Mouse (Mus musculus) intestine, embryonic 16.5 days (tissue): ENCODE data around the gene 1110032F04Rik. TPM values are rescaled to one million over a fixed set of nuclear protein-coding genes. Genes with fewer than 3 reads are reported as not detected.

Experiments
- ATAC-seq: fragments of 200-750 bp; cut with Nextera tagmentation; 2 replicates; pipeline ENCODE4 v1.8.0; 2017; ENCODE audit warnings: moderate TSS enrichment, moderate library complexity
- H3K27ac ChIP-seq: fragments of 300-500 bp; sonication (generic); 2 replicates; pipeline ENCODE4 v1.5.1; 2014; ENCODE audit warnings: mild to moderate bottlenecking, low read length
- H3K27me3 ChIP-seq: fragments of 300-500 bp; sonication (generic); replicated peaks from 2 replicates; pipeline ENCODE4 v1.6.1; 2014; ENCODE audit warnings: low read length, control low read depth, mixed read lengths; ENCODE audit not compliant: control insufficient read depth, insufficient read depth
- H3K36me3 ChIP-seq: fragments of 300-500 bp; sonication (generic); 2 replicates; pipeline ENCODE4 v1.6.1; 2014; ENCODE audit warnings: low read length, control low read depth; ENCODE audit not compliant: control insufficient read depth, insufficient read depth
- H3K4me1 ChIP-seq: fragments of 300-500 bp; sonication (generic); 2 replicates; pipeline ENCODE4 v1.6.1; 2014; ENCODE audit warnings: low read length, control low read depth, mixed read lengths; ENCODE audit not compliant: control insufficient read depth, insufficient read depth
- H3K4me2 ChIP-seq: fragments of 300-500 bp; sonication (generic); 2 replicates; pipeline ENCODE4 v1.6.1; 2014; ENCODE audit warnings: low read depth, low read length, control low read depth
- H3K4me3 ChIP-seq: fragments of 300-500 bp; sonication (generic); 2 replicates; pipeline ENCODE4 v1.5.1; 2014; ENCODE audit warnings: mild to moderate bottlenecking, low read length
- H3K9ac ChIP-seq: fragments of 300-500 bp; sonication (generic); 2 replicates; pipeline ENCODE4 v1.6.1; 2014; ENCODE audit warnings: low read depth, low read length
- H3K9me3 ChIP-seq: fragments of 300-500 bp; sonication (generic); 2 replicates; pipeline ENCODE4 v1.6.1; 2016; ENCODE audit warnings: low read length, control low read depth; ENCODE audit not compliant: control insufficient read depth
- WGBS: fragments of 180-500 bp; shearing (Covaris S2); extraction: QIAGEN DNeasy Blood & Tissue Kit; methylation state at CpG from one replicate; pipeline ENCODE4 v1.1.7; 2014; 5-methylcytosine and 5-hydroxymethylcytosine counted together
- polyA plus RNA-seq: library from polyadenylated mRNA; unstranded; fragments of >200 nt; fragmentation: Nextera tagmentation; extraction: Ambion mirVana; gene quantifications from 2 replicates; pipeline ENCODE4 v1.2.1, GENCODE M21; 2015

1110032F04Rik gene
- polyA plus RNA-seq, result 0.43 and 0.66 TPM in 2 replicates

- Histone ChIP-seq H3K4me3 (peak within 1 kb of the TSS; percentile 66), H3K36me3 (no peaks in the 10 kb centered on the region), H3K9ac (peak within 1 kb of the TSS; percentile 63), H3K27me3 (peaks cover 31% of the 10 kb centered on the region), H3K4me1 (peaks cover 8% of the 10 kb centered on the region; the same call in 1 of the 2 replicates), H3K4me2 (peak within 1 kb of the TSS; percentile 100), H3K9me3 (no peaks in the 10 kb centered on the region), H3K27ac (no peak within 1 kb of the TSS)
- ATAC-seq, result peak; percentile 75
- under 1% methylated on average over 54 of the region's 62 CpGs for WGBS
Observed at GRCm38 (mm10) chr3:68869211-68869690, at the start of gene 1110032F04Rik. 1110032F04Rik (plus strand) TSS chr3:68869586.

GRCm38 (mm10) chr3:68821406-68821805, 48.0 kb upstream of the 1110032F04Rik start:
- Histone ChIP-seq H3K36me3 (no peaks in the 10 kb centered on the region), H3K27me3 (no peaks in the 10 kb centered on the region), H3K27ac (no peak overlapping the region), H3K9ac (no peak overlapping the region), H3K4me3 (no peak overlapping the region), H3K4me2 (no peak overlapping the region), H3K4me1 (peaks cover 8% of the 10 kb centered on the region; the same call in 1 of the 2 replicates), H3K9me3 (no peaks in the 10 kb centered on the region)
- WGBS, result 61% methylated on average over 4 of the region's 4 CpGs
- no peak for ATAC-seq

GRCm38 (mm10) chr3:68821926-68822341, 47.5 kb upstream of the 1110032F04Rik start:
- Histone ChIP-seq H3K36me3 (no peaks in the 10 kb centered on the region), H3K4me1 (peaks cover 8% of the 10 kb centered on the region; the same call in 1 of the 2 replicates), H3K4me2 (no peak overlapping the region), H3K27me3 (no peaks in the 10 kb centered on the region), H3K9me3 (no peaks in the 10 kb centered on the region), H3K27ac (no peak overlapping the region), H3K9ac (no peak overlapping the region), H3K4me3 (no peak overlapping the region)
- no peak; the same call in 1 of the 2 replicates for ATAC-seq
- WGBS, result 46% methylated on average over 5 of the region's 5 CpGs

- no peak overlapping the region for H3K4me3 ChIP-seq
- H3K27me3 ChIP-seq, result no peaks in the 10 kb centered on the region
- no peak overlapping the region for H3K27ac ChIP-seq
- no peaks in the 10 kb centered on the region for H3K36me3 ChIP-seq
- H3K4me1 ChIP-seq, result peaks cover 8% of the 10 kb centered on the region; the same call in 1 of the 2 replicates
- H3K9me3 ChIP-seq, result no peaks in the 10 kb centered on the region
- H3K9ac ChIP-seq, result no peak overlapping the region
- ATAC-seq, result no peak
- 57% methylated on average over 15 of the region's 15 CpGs for WGBS
- H3K4me2 ChIP-seq, result no peak overlapping the region
Observed at GRCm38 (mm10) chr3:68823876-68824764, 45.3 kb upstream of the 1110032F04Rik start.

GRCm38 (mm10) chr3:68824765-68825090, 44.7 kb upstream of the 1110032F04Rik start:
- Histone ChIP-seq H3K27me3 (no peaks in the 10 kb centered on the region), H3K4me2 (no peak overlapping the region), H3K36me3 (no peaks in the 10 kb centered on the region), H3K9me3 (no peaks in the 10 kb centered on the region), H3K9ac (no peak overlapping the region), H3K4me1 (peaks cover 8% of the 10 kb centered on the region; the same call in 1 of the 2 replicates), H3K4me3 (no peak overlapping the region), H3K27ac (no peak overlapping the region)
- peak; percentile 63; the same call in 1 of the 2 replicates for ATAC-seq
- 32% methylated on average over 2 of the region's 2 CpGs for WGBS

- 46% methylated on average over 8 of the region's 8 CpGs for WGBS
- no peaks in the 10 kb centered on the region for H3K36me3 ChIP-seq
- H3K9me3 ChIP-seq, result no peaks in the 10 kb centered on the region
- ATAC-seq, result no peak
- H3K4me3 ChIP-seq, result no peak overlapping the region
- H3K4me1 ChIP-seq, result peaks cover 8% of the 10 kb centered on the region; the same call in 1 of the 2 replicates
- H3K4me2 ChIP-seq, result no peak overlapping the region
- no peak overlapping the region for H3K27ac ChIP-seq
- no peak overlapping the region for H3K9ac ChIP-seq
- no peaks in the 10 kb centered on the region for H3K27me3 ChIP-seq
Observed at GRCm38 (mm10) chr3:68825151-68825550, 44.2 kb upstream of the 1110032F04Rik start.

- no peak for ATAC-seq
- peaks cover 8% of the 10 kb centered on the region; the same call in 1 of the 2 replicates for H3K4me1 ChIP-seq
- no peaks in the 10 kb centered on the region for H3K36me3 ChIP-seq
- H3K9me3 ChIP-seq, result no peaks in the 10 kb centered on the region
- WGBS, result 82% methylated on average over 5 of the region's 5 CpGs
- no peak overlapping the region for H3K9ac ChIP-seq
- no peak overlapping the region for H3K27ac ChIP-seq
- no peak overlapping the region for H3K4me3 ChIP-seq
- H3K4me2 ChIP-seq, result no peak overlapping the region
- no peaks in the 10 kb centered on the region for H3K27me3 ChIP-seq
Observed at GRCm38 (mm10) chr3:68827671-68828070, 41.7 kb upstream of the 1110032F04Rik start.

DNA sequence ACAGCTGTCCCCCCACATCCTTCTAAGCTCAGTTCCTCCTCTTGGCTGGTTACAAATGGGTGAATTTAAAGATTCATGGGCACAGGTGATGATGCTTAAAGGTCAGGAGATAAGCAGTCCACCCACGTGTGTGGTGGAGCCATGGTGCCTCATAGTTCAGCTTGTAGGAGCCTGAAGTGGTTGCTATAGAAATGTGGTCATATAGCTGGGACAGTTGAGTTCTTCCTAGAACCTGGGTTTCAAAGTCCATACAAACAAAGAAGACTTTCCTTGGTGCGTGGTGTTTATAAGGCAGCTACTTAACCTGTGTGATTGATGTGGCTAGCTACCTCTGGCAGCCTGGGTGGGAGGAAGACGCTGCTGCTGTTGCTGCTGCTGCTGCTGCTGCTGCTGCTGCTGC, 39.4 kb upstream of the 1110032F04Rik start:
- no peaks in the 10 kb centered on the region for H3K27me3 ChIP-seq
- H3K36me3 ChIP-seq, result no peaks in the 10 kb centered on the region
- no peak overlapping the region for H3K27ac ChIP-seq
- H3K4me1 ChIP-seq, result peaks cover 3% of the 10 kb centered on the region; the same call in 1 of the 2 replicates
- ATAC-seq, result no peak
- WGBS, result 50% methylated on average over 3 of the region's 3 CpGs
- H3K9me3 ChIP-seq, result no peaks in the 10 kb centered on the region
- no peak overlapping the region for H3K9ac ChIP-seq
- no peak overlapping the region for H3K4me2 ChIP-seq
- no peak overlapping the region for H3K4me3 ChIP-seq

GRCm38 (mm10) chr3:68836857-68837499, 32.4 kb upstream of the 1110032F04Rik start:
- H3K9ac ChIP-seq, result no peak overlapping the region
- no peak overlapping the region for H3K27ac ChIP-seq
- no peak overlapping the region for H3K4me3 ChIP-seq
- no peaks in the 10 kb centered on the region for H3K27me3 ChIP-seq
- no peak for ATAC-seq
- WGBS, result 85% methylated on average over 6 of the region's 6 CpGs
- no peaks in the 10 kb centered on the region for H3K4me1 ChIP-seq
- H3K4me2 ChIP-seq, result no peak overlapping the region
- H3K9me3 ChIP-seq, result no peaks in the 10 kb centered on the region
- no peaks in the 10 kb centered on the region for H3K36me3 ChIP-seq
